Mouse (Mus musculus) forebrain, postnatal 0 days (tissue): Measurements from ENCODE around the gene Sec22c. TPM values are rescaled to one million over a fixed set of nuclear protein-coding genes. Genes with fewer than 3 reads are reported as not detected.
A peak's percentile ranks its signal among the peaks of the same experiment; 100 is the strongest.

ENCODE experiments used
- ATAC-seq: fragments of 200-750 bp; cut with Nextera tagmentation; 2 replicates; pipeline ENCODE4 v1.8.0; 2017; ENCODE audit warnings: mild to moderate bottlenecking, moderate library complexity
- DNase-seq: peaks from one replicate; pipeline ENCODE4 v3.0.0-alpha.2; 2015
- H3K27ac ChIP-seq: fragments of 300-500 bp; sonication (generic); 2 replicates; pipeline ENCODE4 v1.5.1; 2014; ENCODE audit warnings: low read depth, mild to moderate bottlenecking, antibody characterized with exemption, low read length, moderate library complexity, mixed read lengths
- H3K27me3 ChIP-seq: fragments of 300-500 bp; sonication (generic); 2 replicates; pipeline ENCODE4 v1.6.1; 2014; ENCODE audit warnings: mild to moderate bottlenecking, low read length, mixed read lengths; ENCODE audit not compliant: insufficient read depth
- H3K36me3 ChIP-seq: fragments of 300-500 bp; sonication (generic); 2 replicates; pipeline ENCODE4 v1.6.1; 2014; ENCODE audit warnings: mild to moderate bottlenecking, moderate library complexity; ENCODE audit not compliant: insufficient read depth
- H3K4me1 ChIP-seq: fragments of 300-500 bp; sonication (generic); 2 replicates; pipeline ENCODE4 v1.6.1; 2014; ENCODE audit warnings: antibody characterized with exemption; ENCODE audit not compliant: insufficient read depth
- H3K4me2 ChIP-seq: fragments of 300-500 bp; sonication (generic); 2 replicates; pipeline ENCODE4 v1.6.1; 2014; ENCODE audit warnings: low read depth, mild to moderate bottlenecking, moderate library complexity
- H3K4me3 ChIP-seq: fragments of 300-500 bp; sonication (generic); 2 replicates; pipeline ENCODE4 v1.5.1; 2014; ENCODE audit warnings: low read depth, low read length, mixed read lengths
- H3K9ac ChIP-seq: fragments of 300-500 bp; sonication (generic); 2 replicates; pipeline ENCODE4 v1.6.1; 2014; ENCODE audit warnings: mild to moderate bottlenecking
- H3K9me3 ChIP-seq: fragments of 300-500 bp; sonication (generic); 2 replicates; pipeline ENCODE4 v1.6.1; 2016; ENCODE audit warnings: low read length
- CTCF ChIP-seq: sonication (generic); IDR thresholded peaks from 2 replicates; pipeline ENCODE4 v1.5.1; 2016; ENCODE audit warnings: antibody characterized with exemption, control low read depth, low read depth
- WGBS: fragments of 180-500 bp; shearing (Covaris S2); extraction: QIAGEN DNeasy Blood & Tissue Kit; methylation state at CpG from one replicate; pipeline ENCODE4 v1.1.7; 2014; 5-methylcytosine and 5-hydroxymethylcytosine counted together
- polyA plus RNA-seq: library from polyadenylated mRNA; unstranded; fragments of >200 nt; fragmentation: Nextera tagmentation; extraction: Ambion mirVana; gene quantifications from 2 replicates; pipeline ENCODE4 v1.2.1, GENCODE M21; 2015
- total RNA-seq: library from RNA; depleted of rRNA; stranded (reverse); fragments of >200 nt; gene quantifications from 2 replicates; pipeline ENCODE4 v1.2.3, GENCODE M21; 2014; rRNA removed

Gene Sec22c
- total and polyA plus RNA-seq, 2 experiments from 2014 or later = 24.8 to 36.3 TPM

DNA sequence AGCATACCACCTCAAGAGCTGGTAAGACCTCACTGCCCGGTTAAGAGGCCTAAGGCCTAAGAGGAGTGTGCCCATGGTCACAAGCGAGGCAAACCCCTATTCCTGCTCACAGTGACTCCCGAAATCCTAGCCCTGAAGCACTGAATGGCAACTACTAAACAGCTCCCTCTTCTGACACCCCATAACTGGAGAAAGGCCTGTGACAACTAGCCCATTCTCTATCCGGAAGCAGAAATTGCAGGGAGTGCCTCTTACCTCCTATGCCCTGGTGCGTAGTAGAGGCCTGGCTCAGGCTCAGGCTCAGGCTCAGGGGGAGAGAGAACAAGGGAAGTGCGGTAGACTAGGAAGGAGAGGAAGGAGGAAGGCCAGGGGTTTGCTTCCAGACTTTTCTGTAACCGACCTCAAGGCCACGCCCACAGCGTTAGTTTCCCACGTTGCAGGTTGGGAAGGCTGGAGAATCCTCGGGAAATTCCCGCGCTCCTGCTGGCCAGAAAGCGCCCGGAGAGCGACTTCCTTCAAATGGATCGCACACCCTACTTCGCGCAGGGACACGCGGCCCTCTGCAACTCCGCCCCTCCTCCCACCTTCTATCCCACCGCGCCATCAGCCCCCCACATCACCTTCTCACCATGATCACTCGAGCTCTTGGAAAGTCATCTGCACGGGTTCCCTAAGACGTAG lies 63.9 kb downstream of the Sec22c start:
- no peaks in the 10 kb centered on the region for H3K36me3 ChIP-seq
- peak overlapping the region; percentile 53 for H3K4me3 ChIP-seq
- peak overlapping the region; percentile 87 for H3K4me2 ChIP-seq
- H3K27ac ChIP-seq = no peak overlapping the region
- no peaks in the 10 kb centered on the region for H3K9me3 ChIP-seq
- peaks cover 14% of the 10 kb centered on the region for H3K27me3 ChIP-seq
- TF ChIP-seq CTCF = no peak
- H3K9ac ChIP-seq = peak overlapping the region; percentile 53; the same call in 1 of the 2 replicates
- ATAC-seq (no peak), DNase-seq (peak; percentile 26)
- WGBS = 14% methylated on average over 27 of the region's 27 CpGs
- H3K4me1 ChIP-seq = peaks cover 5% of the 10 kb centered on the region

DNA sequence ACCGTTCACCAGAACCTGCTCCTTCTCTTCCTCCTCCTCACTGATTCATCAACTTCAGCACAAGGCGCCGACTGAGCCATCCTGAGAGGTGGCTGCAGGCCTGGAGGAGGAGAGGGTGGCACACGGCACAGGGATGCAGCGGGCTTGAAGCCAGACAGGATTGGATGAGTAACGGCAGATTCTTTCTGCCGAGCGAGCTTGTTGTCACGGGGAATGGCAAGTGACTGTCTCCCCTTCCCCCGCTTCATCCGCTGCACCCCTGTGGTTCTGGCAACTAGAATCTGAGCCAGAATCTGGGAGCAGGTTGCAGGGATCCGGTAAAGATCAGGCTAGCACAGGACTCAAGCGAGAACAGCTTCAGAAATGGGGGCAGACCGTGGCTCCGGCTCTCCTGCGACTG lies 65.5 kb downstream of the Sec22c start:
- Histone ChIP-seq H3K4me2 (no peak overlapping the region), H3K4me3 (no peak overlapping the region), H3K27me3 (peaks cover 14% of the 10 kb centered on the region), H3K4me1 (peaks cover 5% of the 10 kb centered on the region), H3K9ac (no peak overlapping the region), H3K36me3 (no peaks in the 10 kb centered on the region), H3K27ac (no peak overlapping the region), H3K9me3 (no peaks in the 10 kb centered on the region)
- ATAC-seq (no peak), DNase-seq (peak; percentile 26)
- no peak for TF ChIP-seq CTCF
- 34% methylated on average over 16 of the region's 16 CpGs for WGBS

DNA sequence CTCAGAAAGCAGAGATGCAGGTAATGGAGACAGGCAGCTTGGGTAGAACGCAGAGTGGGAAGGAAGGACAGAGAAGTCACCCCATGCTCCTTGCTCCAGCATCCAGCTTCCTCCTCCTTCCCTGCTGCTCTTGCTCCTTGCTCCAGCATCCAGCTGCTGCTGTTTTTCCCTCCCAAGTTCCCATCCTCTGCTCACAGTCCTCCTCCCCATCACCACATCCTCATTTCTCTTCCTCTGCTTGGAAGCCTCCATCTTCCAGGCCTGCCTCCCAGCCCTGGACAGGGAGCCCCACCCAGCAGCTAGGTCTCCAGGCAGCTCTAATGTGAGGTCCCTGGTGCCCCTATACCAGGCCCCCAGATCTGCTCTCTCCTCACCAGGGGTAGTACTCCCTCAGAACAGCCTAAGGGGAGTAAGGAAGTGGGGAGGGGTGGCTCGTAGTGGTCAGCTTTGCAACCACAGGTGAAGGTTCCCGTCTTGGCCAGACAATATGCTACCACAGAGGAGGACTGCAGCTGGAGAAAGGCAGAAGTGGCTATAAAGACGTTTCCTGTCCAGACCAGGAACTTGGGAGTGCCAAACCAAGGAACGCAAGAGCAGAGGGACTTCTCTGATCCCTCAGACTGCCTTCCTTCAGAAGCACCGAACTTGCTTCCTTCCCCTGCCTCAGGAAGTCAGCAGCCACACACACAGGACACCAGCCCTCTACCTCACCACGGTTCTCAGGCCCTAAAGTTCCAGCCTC lies 69.3 kb downstream of the Sec22c start:
- no peak for TF ChIP-seq CTCF
- 62% methylated on average over 7 of the region's 7 CpGs for WGBS
- no peak for DNase-seq
- no peaks in the 10 kb centered on the region for H3K27me3 ChIP-seq
- H3K9ac ChIP-seq = no peak overlapping the region
- no peak overlapping the region for H3K4me2 ChIP-seq
- H3K4me1 ChIP-seq = no peaks in the 10 kb centered on the region
- no peak for ATAC-seq
- H3K36me3 ChIP-seq = no peaks in the 10 kb centered on the region
- H3K4me3 ChIP-seq = no peak overlapping the region
- no peak overlapping the region for H3K27ac ChIP-seq
- H3K9me3 ChIP-seq = no peaks in the 10 kb centered on the region

DNA sequence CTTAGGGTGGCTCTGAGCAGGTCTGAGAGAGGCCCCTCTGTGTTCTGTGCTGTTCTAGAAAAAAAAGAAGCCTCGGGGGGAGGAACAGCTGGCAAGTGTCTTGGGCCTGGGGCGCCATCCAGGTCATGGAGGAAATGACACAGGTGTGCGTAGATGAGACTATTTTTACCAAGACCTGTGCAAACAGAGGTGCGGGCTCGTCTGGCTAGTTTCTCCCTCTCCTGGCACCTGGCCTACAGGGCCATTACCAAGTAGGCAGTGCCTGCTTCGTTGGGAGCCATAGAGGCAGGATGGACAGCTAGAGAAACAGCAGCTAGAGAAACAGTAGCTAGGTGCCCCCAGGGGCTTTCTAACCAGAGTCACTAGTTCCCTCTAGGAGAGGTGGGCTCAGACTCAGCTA lies 72.0 kb downstream of the Sec22c start:
- no peaks in the 10 kb centered on the region for H3K9me3 ChIP-seq
- no peak for TF ChIP-seq CTCF

DNA sequence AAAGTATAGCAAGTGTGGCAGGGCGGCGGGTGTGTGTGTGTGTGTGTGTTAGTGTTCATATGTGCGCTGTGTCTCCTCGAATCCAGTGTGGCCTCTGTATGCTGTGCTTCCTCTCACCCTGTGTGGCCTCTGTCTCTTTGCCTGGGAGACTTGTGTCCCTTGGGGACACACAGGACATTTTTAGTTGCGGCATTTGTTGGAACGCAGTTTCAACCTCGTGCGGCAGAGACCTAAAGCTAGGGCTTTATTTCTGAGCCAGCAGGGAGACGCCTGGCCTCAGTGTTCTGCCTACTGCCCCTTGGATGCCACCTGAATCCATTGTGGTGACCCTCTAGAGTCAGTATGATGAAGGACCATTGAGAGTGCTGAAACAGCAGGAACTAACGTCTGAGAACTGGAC lies 72.4 kb downstream of the Sec22c start:
- WGBS = 86% methylated on average over 10 of the region's 10 CpGs

More for the DNA sequence above, 72.0 kb downstream of the Sec22c start:
- WGBS = 80% methylated on average over 6 of the region's 6 CpGs
- DNase-seq = no peak
- Histone ChIP-seq H3K27ac (no peak overlapping the region), H3K4me2 (no peak overlapping the region), H3K4me1 (no peaks in the 10 kb centered on the region), H3K9ac (no peak overlapping the region), H3K4me3 (no peak overlapping the region), H3K27me3 (no peaks in the 10 kb centered on the region), H3K36me3 (no peaks in the 10 kb centered on the region)
- ATAC-seq = no peak

DNA sequence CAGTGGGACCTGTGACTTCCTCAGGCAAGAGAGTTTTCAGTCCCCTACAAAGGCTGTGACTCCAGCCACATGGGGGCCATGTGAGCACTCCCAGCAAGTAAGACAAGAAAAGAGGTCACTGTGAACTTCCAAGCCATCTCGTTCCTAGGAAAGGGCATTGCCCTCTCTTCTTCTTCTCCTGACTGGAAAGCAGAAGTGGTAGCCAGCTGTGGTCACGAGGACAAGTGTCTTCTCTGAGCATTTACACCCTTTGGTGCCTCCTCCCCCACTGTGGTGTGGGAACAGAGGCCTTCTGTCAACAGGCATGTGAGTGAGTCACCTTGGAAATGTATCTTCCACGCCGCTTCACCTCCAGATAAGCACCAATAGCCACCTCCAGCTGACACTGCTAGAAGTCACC lies 73.3 kb downstream of the Sec22c start:
- Histone ChIP-seq H3K9me3 (no peaks in the 10 kb centered on the region), H3K4me1 (no peaks in the 10 kb centered on the region), H3K27me3 (no peaks in the 10 kb centered on the region), H3K9ac (no peak overlapping the region), H3K4me2 (no peak overlapping the region), H3K36me3 (no peaks in the 10 kb centered on the region), H3K4me3 (no peak overlapping the region), H3K27ac (no peak overlapping the region)
- DNase-seq (no peak), ATAC-seq (no peak)
- no peak for TF ChIP-seq CTCF
- 68% methylated on average over 4 of the region's 4 CpGs for WGBS

More for the DNA sequence above, 72.4 kb downstream of the Sec22c start:
- Histone ChIP-seq H3K9me3 (no peaks in the 10 kb centered on the region), H3K4me1 (no peaks in the 10 kb centered on the region), H3K4me2 (no peak overlapping the region), H3K27me3 (no peaks in the 10 kb centered on the region), H3K4me3 (no peak overlapping the region), H3K27ac (no peak overlapping the region), H3K9ac (no peak overlapping the region), H3K36me3 (no peaks in the 10 kb centered on the region)
- no peak for TF ChIP-seq CTCF
- no peak for DNase-seq
- no peak for ATAC-seq

DNA sequence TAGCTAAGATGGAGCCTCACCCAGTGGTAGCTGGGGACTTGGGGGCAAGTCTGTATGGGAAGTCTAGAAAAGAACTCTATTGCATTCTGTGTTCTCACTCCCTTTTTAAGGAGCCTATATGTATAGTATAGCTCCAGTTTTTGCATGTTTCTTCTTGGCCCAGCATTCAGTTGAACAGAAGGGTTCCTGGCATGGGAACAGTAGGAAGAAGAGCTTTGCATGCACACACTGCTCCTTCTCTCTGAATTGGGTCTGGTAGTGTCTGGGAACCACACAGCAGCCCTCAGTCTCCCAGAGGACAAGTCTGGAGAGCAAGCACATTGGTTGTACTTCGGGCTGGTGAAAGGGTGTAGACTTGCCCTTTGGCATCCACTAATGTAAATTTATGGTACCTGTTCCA lies 74.7 kb downstream of the Sec22c start:
- no peak overlapping the region for H3K4me3 ChIP-seq
- H3K9ac ChIP-seq = no peak overlapping the region
- H3K27me3 ChIP-seq = no peaks in the 10 kb centered on the region
- DNase-seq = peak; percentile 55
- WGBS = 76% methylated on average over 1 of the region's 1 CpGs
- H3K4me2 ChIP-seq = no peak overlapping the region
- TF ChIP-seq CTCF = no peak
- H3K9me3 ChIP-seq = no peaks in the 10 kb centered on the region
- H3K27ac ChIP-seq = peak overlapping the region; percentile 15; the same call in 1 of the 2 replicates
- H3K36me3 ChIP-seq = no peaks in the 10 kb centered on the region
- H3K4me1 ChIP-seq = no peaks in the 10 kb centered on the region
- ATAC-seq = peak; percentile 47; the same call in 1 of the 2 replicates

Other genes with a start within 250 kb of the Sec22c start
- gene Cck, start 209.8 kb downstream of the Sec22c start, total RNA-seq = 150 and 194 TPM in 2 replicates
- 172 and 174 TPM in 2 replicates for gene Cck, start 209.8 kb downstream of the Sec22c start, polyA plus RNA-seq
- 0.46 TPM in 1 of 2 replicates, not detected in the other for gene Lyzl4, start 63.4 kb downstream of the Sec22c start, total RNA-seq
- 0.25 TPM in 1 of 2 replicates, not detected in the other for gene Lyzl4, start 63.4 kb downstream of the Sec22c start, polyA plus RNA-seq
- 0.48 and 1.5 TPM in 2 replicates for gene Vipr1, start 62.8 kb downstream of the Sec22c start, total RNA-seq
- gene Vipr1, start 62.8 kb downstream of the Sec22c start, polyA plus RNA-seq = 0.34 and 0.89 TPM in 2 replicates
- gene Ss18l2, start 4.8 kb upstream of the Sec22c start, total RNA-seq = 69.5 and 104 TPM in 2 replicates
- 185 and 241 TPM in 2 replicates for gene Ss18l2, start 4.8 kb upstream of the Sec22c start, polyA plus RNA-seq
- gene Nktr, start 13.7 kb upstream of the Sec22c start, total RNA-seq = 79.8 and 97.3 TPM in 2 replicates
- gene Nktr, start 13.7 kb upstream of the Sec22c start, polyA plus RNA-seq = 31.3 and 43.2 TPM in 2 replicates
- 44.6 and 48.8 TPM in 2 replicates for gene Zfp651, start 53.8 kb upstream of the Sec22c start, total RNA-seq
- gene Zfp651, start 53.8 kb upstream of the Sec22c start, polyA plus RNA-seq = 16.3 and 17.5 TPM in 2 replicates
- 2.7 and 2.8 TPM in 2 replicates for gene Klhl40, start 72.1 kb upstream of the Sec22c start, total RNA-seq
- gene Klhl40, start 72.1 kb upstream of the Sec22c start, polyA plus RNA-seq = 1.7 and 2.0 TPM in 2 replicates
- gene Hhatl, start 87.0 kb upstream of the Sec22c start, total RNA-seq = 0.15 and 1.2 TPM in 2 replicates
- gene Hhatl, start 87.0 kb upstream of the Sec22c start, polyA plus RNA-seq = 0.15 and 0.39 TPM in 2 replicates
- 4.3 and 5.2 TPM in 2 replicates for gene Ccdc13, start 134.0 kb upstream of the Sec22c start, total RNA-seq
- gene Ccdc13, start 134.0 kb upstream of the Sec22c start, polyA plus RNA-seq = 3.6 and 4.7 TPM in 2 replicates
- gene Higd1a, start 152.9 kb upstream of the Sec22c start, total RNA-seq = 35.1 and 35.9 TPM in 2 replicates
- 134 and 146 TPM in 2 replicates for gene Higd1a, start 152.9 kb upstream of the Sec22c start, polyA plus RNA-seq
- 2.1 TPM in 2 replicates for gene Ackr2, start 192.9 kb upstream of the Sec22c start, total RNA-seq
- gene Ackr2, start 192.9 kb upstream of the Sec22c start, polyA plus RNA-seq = 0.84 and 1.4 TPM in 2 replicates
- gene Cyp8b1, start 210.8 kb upstream of the Sec22c start, total RNA-seq = not detected in 2 replicates
- not detected in 2 replicates for gene Cyp8b1, start 210.8 kb upstream of the Sec22c start, polyA plus RNA-seq
- 2.5 and 5.7 TPM in 2 replicates for gene Fam198a, start 245.5 kb upstream of the Sec22c start, total RNA-seq
- 1.3 and 1.6 TPM in 2 replicates for gene Fam198a, start 245.5 kb upstream of the Sec22c start, polyA plus RNA-seq